7 mouse cellular contexts compared by ENCODE assay signal in genomic region chr4:46600473-46601257, GRCm38 (mm10). TPM values are rescaled to one million over a fixed set of nuclear protein-coding genes. Genes with fewer than 3 reads are reported as not detected.
A peak's percentile ranks its signal among the peaks of the same experiment; 100 is the strongest.
DNase-seq lines count a peak whose midpoint lies in the region; ATAC-seq and TF ChIP-seq lines count a peak whose summit lies in the region.

No protein-coding gene starts in this region.

- no peak overlapping the region; the same call in 1 of the 2 replicates for H3K27ac ChIP-seq in left cerebral cortex, adult 2 months
- H3K27ac ChIP-seq in cortical plate, adult 2 months (ENCODE audit: insufficient read depth, low read length), result no peak overlapping the region
- no peak overlapping the region for H3K27ac ChIP-seq in liver, embryonic 14.5 days

- peak overlapping the region; percentile 69; the same call in 1 of the 2 replicates for H3K4me2 ChIP-seq in liver, embryonic 14.5 days (ENCODE audit: low read depth)

- intact Hi-C loops in left cerebral cortex, adult 2 months (cut with DNase I), result loop anchor here (2.0 kb wide), 1 partner anchor 92 kb away; no protein-coding TSS in a partner anchor

- H3K36me3 ChIP-seq in liver, embryonic 14.5 days (replicated peaks; ENCODE audit: control insufficient read depth, insufficient read depth, low read depth), result no peaks in the 10 kb centered on the region

- H3K27me3 ChIP-seq in liver, embryonic 14.5 days (ENCODE audit: control insufficient read depth, insufficient read depth, low read length), result peaks cover 26% of the 10 kb centered on the region

- peak overlapping the region; percentile 71 for H3K4me3 ChIP-seq in left cerebral cortex, adult 2 months
- peak overlapping the region; percentile 53 for H3K4me3 ChIP-seq in cortical plate, adult 2 months (ENCODE audit: insufficient read depth, low read length)
- peak overlapping the region; percentile 20 to 50 for H3K4me3 ChIP-seq in liver, embryonic 14.5 days (ENCODE audit: insufficient read depth in 1 of 2, low read depth in 2 of 2, low read length in 2 of 2)

- no peak overlapping the region for H3K9ac ChIP-seq in liver, embryonic 14.5 days (replicated peaks)

- no peak for TF ChIP-seq CTCF in left cerebral cortex, adult 2 months (IDR thresholded peaks at IDR 0.05)
- TF ChIP-seq CTCF in cortical plate, adult 2 months (IDR thresholded peaks at IDR 0.05; ENCODE audit: extremely low read depth, insufficient read depth, low read length), result no peak
- no peak for TF ChIP-seq CTCF in liver, embryonic 14.5 days (IDR thresholded peaks at IDR 0.05; ENCODE audit: low read depth)

- WGBS in liver, embryonic 14.5 days (ENCODE audit: insufficient replicate concordance), result 23% methylated on average over 20 of the region's 20 CpGs

- peak in 1 of 2 experiments; percentile 11 for DNase-seq in left cerebral cortex, adult 2 months (ENCODE audit: extremely low spot score in 1 of 2, low spot score in 2 of 2)
- no peak for DNase-seq in left cerebral cortex, adult 11 months (ENCODE audit: low spot score)
- DNase-seq in gastrocnemius, postnatal 10 days, result peak; percentile 2
- no peak for DNase-seq in liver, embryonic 14.5 days (ENCODE audit: low read depth in 3 of 3, low spot score in 3 of 3)
- DNase-seq in testis, postnatal 10 days (ENCODE audit: low spot score), result peak; percentile 42
- no peak for DNase-seq in ovary, adult 18-20 months (ENCODE audit: low spot score)

- no peak for TF ChIP-seq EP300 in liver, embryonic 14.5 days (IDR thresholded peaks at IDR 0.05; ENCODE audit: low read depth)

- H3K9me3 ChIP-seq in liver, embryonic 14.5 days (ENCODE audit: control insufficient read depth, low read length), result no peaks in the 10 kb centered on the region

- ATAC-seq in liver, embryonic 14.5 days (ENCODE audit: insufficient read depth), result no peak

- H3K4me1 ChIP-seq in cortical plate, adult 2 months (ENCODE audit: control insufficient read depth, insufficient read depth, low read length), result no peaks in the 10 kb centered on the region
- peaks cover 0 to 4% of the 10 kb centered on the region in 2 experiments; a peak in 2 of 4 replicates for H3K4me1 ChIP-seq in liver, embryonic 14.5 days (replicated peaks; ENCODE audit: control insufficient read depth in 2 of 2, insufficient read depth in 2 of 2, low read length in 1 of 2)

- no peak for TF ChIP-seq POLR2A in cortical plate, adult 2 months (IDR thresholded peaks at IDR 0.05; ENCODE audit: extremely low read depth, insufficient read depth, low read length)

RNA-seq across cellular contexts. Expression of gene Coro2a, which starts 1.3 kb away (rescaled TPM):
- 10 to 100 TPM; 24.4 to 28.2 TPM for total RNA-seq in left cerebral cortex, adult 2 months (2021)
- 23.2 and 24.4 TPM in 2 replicates for polyA plus RNA-seq in cortical plate, adult 2 months (2012; rRNA removed)
- total RNA-seq in gastrocnemius, postnatal 10 days (2021), result under 1 TPM; 0.40 to 0.52 TPM
- 2.4 and 2.6 TPM in 2 replicates for polyA plus RNA-seq in liver, embryonic 14.5 days (2012; rRNA removed)
- polyA plus RNA-seq in liver, embryonic 14.5 days (2014; fragmentation: Nextera tagmentation; extraction: Ambion mirVana), result 1.9 and 2.7 TPM in 2 replicates

RNA-seq across cellular contexts. Expression of gene Tbc1d2, which starts 49.3 kb away (rescaled TPM):
- 1 to 10 TPM; 3.4 to 4.8 TPM for total RNA-seq in left cerebral cortex, adult 2 months (2021)
- polyA plus RNA-seq in cortical plate, adult 2 months (2012; rRNA removed), result 5.6 and 6.4 TPM in 2 replicates
- 1 to 10 TPM; 1.6 to 1.8 TPM for total RNA-seq in gastrocnemius, postnatal 10 days (2021)
- polyA plus RNA-seq in liver, embryonic 14.5 days (2012; rRNA removed), result 0.44 TPM in 2 replicates
- polyA plus RNA-seq in liver, embryonic 14.5 days (2014; fragmentation: Nextera tagmentation; extraction: Ambion mirVana), result 0.29 and 0.39 TPM in 2 replicates

Comparison
In these comparisons a context has a peak if more than half of its experiments do, and no peak if none do; other contexts are left out.
1. DNase-seq: peak in gastrocnemius, postnatal 10 days (single experiment) and testis, postnatal 10 days (single experiment); none in left cerebral cortex, adult 11 months (single experiment), liver, embryonic 14.5 days (0 of 3) and ovary, adult 18-20 months (single experiment).
2. RNA of gene Coro2a, which starts 1.3 kb away (total RNA-seq): 24.4 to 28.2 TPM in left cerebral cortex, adult 2 months; 0.40 to 0.52 TPM in gastrocnemius, postnatal 10 days; every median in the first group is over 10 times any median in the second.
3. Peak in every context shown above with its lines, with median percentiles within 50 percentile points of each other: H3K4me3 ChIP-seq.